Mouse (Mus musculus): ENCODE measurements at regions not wholly inside any gene's neighbourhood (a gene's known extent, or its start where the extent isn't known, plus 50 kb on each side); places are given as distances from the start of the nearest gene placed in this dataset.

DNA sequence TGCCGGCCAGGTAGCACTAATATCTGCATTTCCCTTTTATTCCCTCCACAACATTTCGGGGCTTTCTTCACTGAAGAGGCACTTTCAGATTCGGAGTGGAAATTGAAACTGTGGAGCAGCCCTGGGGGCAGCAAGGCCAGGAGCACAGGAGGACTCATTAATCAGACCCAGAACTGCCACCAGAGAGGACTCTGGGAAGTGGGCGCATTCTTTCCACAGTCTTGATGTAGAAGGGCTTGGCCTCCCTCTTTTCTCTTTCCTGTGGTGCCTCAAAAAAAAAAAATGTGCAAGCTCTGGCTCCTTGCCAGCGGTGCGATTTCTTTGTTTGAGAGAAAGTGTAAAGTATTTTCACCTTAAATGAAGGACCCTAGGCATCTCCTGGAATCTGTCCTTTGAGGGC lies 281.6 kb upstream of the Meox2 start:
- peak; percentile 37 for DNase-seq (ENCODE audit: low spot score)
- Histone ChIP-seq H3K4me1 (ENCODE audit: control insufficient read depth, insufficient read depth, low read length) (peaks cover 9% of the 10 kb centered on the region; the same call in 1 of the 2 replicates), H3K4me2 (replicated peaks; ENCODE audit: low read depth, low read length, severe bottlenecking) (peak overlapping the region; percentile 15; the same call in 1 of the 2 replicates), H3K4me3 (replicated peaks; ENCODE audit: low read length) (no peak overlapping the region), H3K36me3 (ENCODE audit: control insufficient read depth, insufficient read depth, low read length) (no peaks in the 10 kb centered on the region), H3K9ac (ENCODE audit: low read depth, low read length, severe bottlenecking) (no peak overlapping the region), H3K9me3 (ENCODE audit: control insufficient read depth, low read length) (no peaks in the 10 kb centered on the region), H3K27me3 (ENCODE audit: control insufficient read depth, insufficient read depth, low read length) (no peaks in the 10 kb centered on the region), H3K27ac (replicated peaks; ENCODE audit: low read depth, low read length) (no peak overlapping the region; the same call in 1 of the 2 replicates)
- 40% methylated on average over 6 of the region's 6 CpGs for WGBS
- no peak for ATAC-seq (ENCODE audit: low FRiP score, low read depth)
- no peak for TF ChIP-seq POLR2A (IDR thresholded peaks at IDR 0.05; ENCODE audit: borderline replicate concordance, extremely low read depth, insufficient read depth, insufficient read length)

DNA sequence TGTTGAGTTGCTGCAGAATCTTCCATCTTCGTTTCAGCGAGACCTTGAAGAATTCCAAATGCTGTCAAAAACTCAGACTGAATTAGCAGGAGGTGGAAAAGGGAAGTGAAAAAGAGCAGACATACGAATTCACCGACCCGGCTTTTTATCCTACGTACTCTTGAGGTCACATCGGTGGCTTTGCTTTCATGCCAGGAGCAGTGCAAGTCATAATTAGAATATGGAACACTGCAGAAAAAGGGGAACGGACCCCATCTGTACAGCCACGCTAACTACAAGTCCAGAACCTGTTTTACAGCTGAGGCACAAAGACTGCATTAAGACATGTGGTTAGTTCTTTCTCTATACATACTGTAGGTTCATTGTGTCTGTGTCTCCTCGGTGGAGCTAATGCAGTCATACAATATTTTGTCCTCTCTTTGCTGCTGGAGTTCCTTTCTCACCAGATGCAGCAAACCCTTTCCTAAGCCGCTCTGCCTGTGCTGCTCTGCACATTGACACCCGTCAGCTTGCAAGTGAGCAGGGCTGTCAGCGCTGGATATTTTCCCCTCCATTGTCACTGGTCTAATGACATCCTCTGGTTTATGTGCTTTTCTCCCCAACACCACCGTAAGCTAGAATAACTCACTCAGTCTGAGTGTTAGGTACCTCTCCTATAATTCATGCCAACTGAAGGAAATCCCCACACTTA lies 276.9 kb upstream of the Meox2 start:
- ATAC-seq (ENCODE audit: low FRiP score, low read depth): no peak
- whole genome bisulfite sequencing: 49% methylated on average over 14 of the region's 14 CpGs
- peaks cover 8% of the 10 kb centered on the region; the same call in 1 of the 2 replicates for H3K4me1 ChIP-seq (ENCODE audit: control insufficient read depth, insufficient read depth, low read length)
- H3K27ac ChIP-seq (replicated peaks; ENCODE audit: low read depth, low read length): no peak overlapping the region
- H3K4me3 ChIP-seq (replicated peaks; ENCODE audit: low read length): no peak overlapping the region
- H3K36me3 ChIP-seq (ENCODE audit: control insufficient read depth, insufficient read depth, low read length): no peaks in the 10 kb centered on the region
- no peak for DNase-seq (ENCODE audit: low spot score)
- H3K4me2 ChIP-seq (replicated peaks; ENCODE audit: low read depth, low read length, severe bottlenecking): peak overlapping the region; percentile 14; the same call in 1 of the 2 replicates
- no peaks in the 10 kb centered on the region for H3K27me3 ChIP-seq (ENCODE audit: control insufficient read depth, insufficient read depth, low read length)
- no peaks in the 10 kb centered on the region for H3K9me3 ChIP-seq (ENCODE audit: control insufficient read depth, low read length)
- TF ChIP-seq POLR2A (IDR thresholded peaks at IDR 0.05; ENCODE audit: borderline replicate concordance, extremely low read depth, insufficient read depth, insufficient read length): no peak
- H3K9ac ChIP-seq (ENCODE audit: low read depth, low read length, severe bottlenecking): 0 out of 2 replicates have a peak overlapping the region, but pooled peaks have one; percentile 12

DNA sequence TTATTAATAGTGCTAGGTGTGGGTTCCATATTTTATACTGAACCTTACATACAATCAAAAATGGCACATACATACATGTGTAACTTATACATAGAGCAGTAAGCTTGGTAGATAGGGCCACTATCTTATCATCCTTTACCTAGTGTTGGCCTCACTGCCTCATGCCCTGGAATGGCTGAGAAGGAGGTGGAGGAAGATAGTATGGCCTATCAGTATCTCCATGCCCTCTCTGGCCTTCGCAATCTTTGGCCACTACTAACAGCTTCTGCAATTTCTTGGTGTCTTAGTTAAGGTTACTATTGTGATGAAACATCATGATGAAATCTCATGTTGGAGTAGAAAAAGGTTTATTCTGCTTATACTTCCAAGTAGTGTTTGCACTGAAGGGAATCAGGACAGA lies 265.4 kb upstream of the Meox2 start:
- Histone ChIP-seq H3K27ac (replicated peaks; ENCODE audit: low read depth, low read length) (no peak overlapping the region), H3K4me2 (replicated peaks; ENCODE audit: low read depth, low read length, severe bottlenecking) (no peak overlapping the region), H3K4me1 (ENCODE audit: control insufficient read depth, insufficient read depth, low read length) (no peaks in the 10 kb centered on the region), H3K9me3 (ENCODE audit: control insufficient read depth, low read length) (no peaks in the 10 kb centered on the region), H3K27me3 (ENCODE audit: control insufficient read depth, insufficient read depth, low read length) (no peaks in the 10 kb centered on the region), H3K9ac (ENCODE audit: low read depth, low read length, severe bottlenecking) (no peak overlapping the region), H3K4me3 (replicated peaks; ENCODE audit: low read length) (no peak overlapping the region), H3K36me3 (ENCODE audit: control insufficient read depth, insufficient read depth, low read length) (no peaks in the 10 kb centered on the region)
- 93% methylated on average over 1 of the region's 1 CpGs for WGBS
- DNase-seq (ENCODE audit: low spot score): no peak
- TF ChIP-seq POLR2A (IDR thresholded peaks at IDR 0.05; ENCODE audit: borderline replicate concordance, extremely low read depth, insufficient read depth, insufficient read length): no peak
- no peak for ATAC-seq (ENCODE audit: low FRiP score, low read depth)

DNA sequence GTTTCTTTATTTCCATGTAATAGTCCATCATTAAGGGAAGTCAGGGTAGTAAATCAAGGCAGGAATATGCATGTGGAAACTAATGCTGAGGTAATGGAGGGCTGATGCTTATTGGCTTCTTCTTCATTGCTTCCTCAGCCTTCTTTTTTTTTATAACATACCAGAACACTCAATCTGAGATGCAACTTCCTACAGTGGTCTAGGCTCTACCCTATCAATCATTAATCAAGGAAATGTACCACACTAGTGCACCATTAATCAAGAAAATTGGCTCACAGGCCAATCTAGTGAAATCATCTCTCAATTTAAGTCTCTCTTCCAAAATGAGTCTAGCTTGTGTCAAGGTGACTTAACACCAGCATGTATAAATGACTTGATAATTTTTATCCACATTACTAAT lies 263.2 kb upstream of the Meox2 start:
- no peak for TF ChIP-seq POLR2A (IDR thresholded peaks at IDR 0.05; ENCODE audit: borderline replicate concordance, extremely low read depth, insufficient read depth, insufficient read length)
- Histone ChIP-seq H3K4me3 (replicated peaks; ENCODE audit: low read length) (no peak overlapping the region), H3K9ac (ENCODE audit: low read depth, low read length, severe bottlenecking) (no peak overlapping the region), H3K36me3 (ENCODE audit: control insufficient read depth, insufficient read depth, low read length) (no peaks in the 10 kb centered on the region), H3K9me3 (ENCODE audit: control insufficient read depth, low read length) (no peaks in the 10 kb centered on the region), H3K27ac (replicated peaks; ENCODE audit: low read depth, low read length) (no peak overlapping the region), H3K4me1 (ENCODE audit: control insufficient read depth, insufficient read depth, low read length) (no peaks in the 10 kb centered on the region), H3K27me3 (ENCODE audit: control insufficient read depth, insufficient read depth, low read length) (no peaks in the 10 kb centered on the region), H3K4me2 (replicated peaks; ENCODE audit: low read depth, low read length, severe bottlenecking) (no peak overlapping the region)
- no peak for ATAC-seq (ENCODE audit: low FRiP score, low read depth)
- no peak for DNase-seq (ENCODE audit: low spot score)

DNA sequence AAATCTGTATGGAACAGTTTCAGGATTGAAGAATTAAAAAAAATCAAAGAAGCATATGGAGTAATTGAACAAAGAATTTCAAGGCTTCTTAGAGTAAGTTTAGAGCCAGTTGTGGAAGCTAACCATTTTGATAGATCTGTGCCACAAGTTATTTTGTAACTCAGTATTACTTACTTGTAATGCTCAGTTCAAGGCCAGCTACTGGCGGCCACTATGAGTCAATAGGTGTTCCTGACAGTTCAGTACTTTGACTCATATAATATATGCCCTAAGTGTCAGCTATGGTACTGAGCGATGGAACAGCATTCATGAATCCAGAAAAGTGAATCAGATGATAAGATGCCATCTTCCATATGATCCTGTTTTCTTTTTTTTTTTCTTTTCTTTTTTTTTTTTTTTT lies 259.3 kb upstream of the Meox2 start:
- Histone ChIP-seq H3K4me3 (replicated peaks; ENCODE audit: low read length) (no peak overlapping the region), H3K9ac (ENCODE audit: low read depth, low read length, severe bottlenecking) (no peak overlapping the region), H3K27me3 (ENCODE audit: control insufficient read depth, insufficient read depth, low read length) (no peaks in the 10 kb centered on the region), H3K36me3 (ENCODE audit: control insufficient read depth, insufficient read depth, low read length) (no peaks in the 10 kb centered on the region), H3K4me1 (ENCODE audit: control insufficient read depth, insufficient read depth, low read length) (no peaks in the 10 kb centered on the region), H3K27ac (replicated peaks; ENCODE audit: low read depth, low read length) (no peak overlapping the region), H3K4me2 (replicated peaks; ENCODE audit: low read depth, low read length, severe bottlenecking) (no peak overlapping the region), H3K9me3 (ENCODE audit: control insufficient read depth, low read length) (no peaks in the 10 kb centered on the region)
- ATAC-seq (ENCODE audit: low FRiP score, low read depth) (no peak), DNase-seq (ENCODE audit: low spot score) (no peak)
- no peak for TF ChIP-seq POLR2A (IDR thresholded peaks at IDR 0.05; ENCODE audit: borderline replicate concordance, extremely low read depth, insufficient read depth, insufficient read length)
- WGBS: 90% methylated on average over 2 of the region's 2 CpGs
